Mouse (Mus musculus): ENCODE data around the gene Slc25a22. TPM values are rescaled to one million over a fixed set of nuclear protein-coding genes. Genes with fewer than 3 reads are reported as not detected.

Slc25a22 gene
- total and polyA plus RNA-seq, 3 experiments = 6.5 to 31.5 (median 16.1) TPM

DNA sequence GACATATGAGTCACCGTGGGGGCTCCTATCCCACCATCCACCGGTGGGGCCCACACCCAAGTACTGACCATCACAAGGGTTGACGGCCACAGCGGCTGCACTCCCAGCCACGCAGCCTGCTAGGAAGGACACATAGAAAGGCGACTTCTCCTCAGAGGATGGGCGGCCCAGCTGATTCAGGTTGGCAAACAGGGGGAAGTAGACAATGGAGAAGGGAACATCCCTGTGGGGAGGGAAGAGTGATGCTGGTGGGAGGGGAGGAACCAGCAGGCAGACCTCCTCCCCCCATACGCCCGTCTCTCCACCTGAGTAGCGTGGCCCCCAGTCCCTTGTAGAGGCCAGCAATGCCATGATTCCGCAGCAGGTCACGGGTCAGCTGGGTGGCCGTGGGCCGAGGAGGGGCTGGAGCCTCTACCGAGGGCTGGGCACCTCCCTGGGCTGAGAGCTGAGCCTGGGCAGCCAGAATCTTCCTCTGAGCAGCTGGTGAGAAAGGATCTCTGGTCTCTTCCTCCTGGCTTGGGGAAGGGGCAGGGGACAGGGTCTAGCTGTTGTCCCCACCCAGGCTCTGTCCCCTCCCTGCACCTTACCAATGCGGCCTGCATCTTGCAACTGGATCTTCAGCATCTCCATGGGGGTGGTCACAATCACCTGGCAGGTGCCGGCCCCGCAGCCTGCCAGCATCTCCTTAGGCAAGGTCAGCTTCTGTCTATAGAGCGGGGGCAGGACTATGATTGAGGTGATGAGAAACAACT lies 6.1 kb downstream of the Slc25a22 start:
- in situ Hi-C loops (cut with MboI; ENCODE audit: low pct_ligation_motif_present, low pct_unique_long_range_greater_than_20kb, low sequenced_read_pairs) = no loop called here
- H3K4me1 ChIP-seq (ENCODE audit: control insufficient read depth in 1 of 2, insufficient read depth in 2 of 2) = peaks cover 17 to 28% of the 10 kb centered on the region in 2 experiments
- dilution Hi-C loops (cut with MboI; ENCODE audit: extremely low pct_ligation_motif_present, extremely low pct_unique_long_range_greater_than_20kb, low sequenced_read_pairs) = no loop called here

DNA sequence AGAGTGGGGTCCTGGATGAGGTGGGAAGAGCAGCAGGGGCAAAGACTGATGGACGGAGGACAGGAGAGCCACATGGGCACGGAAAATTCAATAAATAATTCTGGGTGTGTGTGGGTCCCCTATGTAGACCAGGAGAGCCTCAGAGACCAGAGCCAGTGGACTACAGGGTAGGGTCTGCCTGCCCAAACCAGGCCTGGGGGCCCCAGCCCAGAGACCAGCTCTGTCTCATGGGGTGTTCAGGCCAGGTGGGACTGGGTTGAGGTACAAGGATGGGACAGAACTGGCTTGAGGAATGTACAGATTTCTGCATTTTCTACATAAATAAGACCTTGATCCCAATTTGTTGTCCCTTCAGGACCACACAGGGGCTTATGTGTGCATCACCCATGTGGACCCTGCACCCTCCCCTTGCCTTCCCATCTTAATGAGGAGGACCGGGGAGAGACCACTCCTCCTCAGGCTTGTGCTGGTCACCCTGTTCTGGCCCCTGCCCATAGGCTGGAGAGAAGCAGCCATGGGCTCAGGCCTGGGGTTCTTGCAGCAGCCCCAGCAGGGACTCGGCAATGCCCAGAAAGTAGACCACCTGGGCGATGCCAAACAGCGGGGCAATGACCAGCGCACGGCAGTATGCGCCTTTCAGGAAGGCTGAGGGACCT lies 7.0 kb downstream of the Slc25a22 start:
- Histone ChIP-seq H3K79me2 (replicated peaks; ENCODE audit: control insufficient read depth, extremely low read depth, insufficient read depth, poor library complexity, severe bottlenecking) (peaks cover 3% of the 10 kb centered on the region; the same call in 1 of the 2 replicates), H3K27me3 (replicated peaks) (no peaks in the 10 kb centered on the region), H3K36me3 (replicated peaks in 1 of 2; ENCODE audit: control insufficient read depth in 1 of 2, insufficient read depth in 1 of 2, low read length in 1 of 2) (peaks cover 39 to 49% of the 10 kb centered on the region in 2 experiments), H3K27ac (ENCODE audit: insufficient read depth, low read depth) (no peak overlapping the region), H3K4me3 (replicated peaks in 1 of 3; ENCODE audit: low read depth in 2 of 3, low read length in 2 of 3, poor library complexity in 1 of 3) (no peak overlapping the region), H3K9ac (ENCODE audit: insufficient read depth, low read depth) (no peak overlapping the region), H3K4me2 (ENCODE audit: insufficient read depth, low read depth, poor library complexity, severe bottlenecking) (no peak overlapping the region), H3K4me1 (ENCODE audit: control insufficient read depth in 1 of 2, insufficient read depth in 2 of 2) (peaks cover 11 to 19% of the 10 kb centered on the region in 2 experiments), H3K9me3 (replicated peaks; ENCODE audit: low read length) (no peaks in the 10 kb centered on the region)
- dilution Hi-C loops (cut with MboI; ENCODE audit: extremely low pct_ligation_motif_present, extremely low pct_unique_long_range_greater_than_20kb, low sequenced_read_pairs) (no loop called here), in situ Hi-C loops (cut with MboI; ENCODE audit: low pct_ligation_motif_present, low pct_unique_long_range_greater_than_20kb, low sequenced_read_pairs) (no loop called here)
- TF ChIP-seq JUN (IDR thresholded peaks at IDR 0.05; ENCODE audit: insufficient read depth, low read depth, low read length) = no peak
- TF ChIP-seq UBTF (IDR thresholded peaks at IDR 0.05; ENCODE audit: low read depth, low read length) = no peak
- TF ChIP-seq IRF4 (IDR thresholded peaks at IDR 0.05; ENCODE audit: low read depth, low read length) = no peak
- no peak for TF ChIP-seq SIN3A (IDR thresholded peaks at IDR 0.05; ENCODE audit: low read length)
- TF ChIP-seq HCFC1 (IDR thresholded peaks at IDR 0.05; ENCODE audit: low read depth, low read length) = no peak
- no peak for TF ChIP-seq BHLHE40 (IDR thresholded peaks at IDR 0.05; ENCODE audit: low read depth, low read length)
- TF ChIP-seq PAX5 (IDR thresholded peaks at IDR 0.05; ENCODE audit: low read length) = no peak
- no peak for TF ChIP-seq RCOR1 (conservative IDR thresholded peaks at IDR 0.05; ENCODE audit: low read depth, low read length)
- no peak for TF ChIP-seq EP300 (IDR thresholded peaks at IDR 0.05; ENCODE audit: low read length)
- TF ChIP-seq CHD2 (IDR thresholded peaks at IDR 0.05; ENCODE audit: low read length) = no peak
- no peak for TF ChIP-seq ZC3H11A (IDR thresholded peaks at IDR 0.05; ENCODE audit: low read depth, low read length)
- no peak for DNase-seq (ENCODE audit: extremely low read depth)

More for the DNA sequence above, 6.1 kb downstream of the Slc25a22 start:
- Histone ChIP-seq H3K27ac (ENCODE audit: insufficient read depth, low read depth) (no peak overlapping the region), H3K9ac (ENCODE audit: insufficient read depth, low read depth) (no peak overlapping the region), H3K4me2 (ENCODE audit: insufficient read depth, low read depth, poor library complexity, severe bottlenecking) (no peak overlapping the region), H3K27me3 (replicated peaks) (no peaks in the 10 kb centered on the region), H3K79me2 (replicated peaks; ENCODE audit: control insufficient read depth, extremely low read depth, insufficient read depth, poor library complexity, severe bottlenecking) (peaks cover 11% of the 10 kb centered on the region), H3K4me3 (replicated peaks in 1 of 3; ENCODE audit: low read depth in 2 of 3, low read length in 2 of 3, poor library complexity in 1 of 3) (no peak overlapping the region), H3K9me3 (replicated peaks; ENCODE audit: low read length) (no peaks in the 10 kb centered on the region), H3K36me3 (replicated peaks in 1 of 2; ENCODE audit: control insufficient read depth in 1 of 2, insufficient read depth in 1 of 2, low read length in 1 of 2) (peaks cover 39 to 49% of the 10 kb centered on the region in 2 experiments)
- TF ChIP-seq CHD1 (IDR thresholded peaks at IDR 0.05; ENCODE audit: low read depth, low read length) (no peak), JUN (IDR thresholded peaks at IDR 0.05; ENCODE audit: insufficient read depth, low read depth, low read length) (no peak), MAFK (IDR thresholded peaks at IDR 0.05; ENCODE audit: insufficient replicate concordance, low read length) (no peak), NELFE (IDR thresholded peaks at IDR 0.05; ENCODE audit: low read depth, low read length) (no peak), ELF1 (IDR thresholded peaks at IDR 0.05; ENCODE audit: low read depth, low read length) (no peak), TBP (conservative IDR thresholded peaks at IDR 0.05; ENCODE audit: low read depth, low read length) (no peak), USF2 (conservative IDR thresholded peaks at IDR 0.05; ENCODE audit: low read depth, low read length) (no peak), POLR2AphosphoS2 (IDR thresholded peaks at IDR 0.05; ENCODE audit: low read depth, low read length) (no peak), SMC3 (IDR thresholded peaks at IDR 0.05; ENCODE audit: low read depth, low read length) (no peak)
- no peak for DNase-seq (ENCODE audit: extremely low read depth)

Measured in CH12.LX (cell line).